Comparison of ENCODE assay signal across 8 mouse cellular contexts in the genomic region with DNA sequence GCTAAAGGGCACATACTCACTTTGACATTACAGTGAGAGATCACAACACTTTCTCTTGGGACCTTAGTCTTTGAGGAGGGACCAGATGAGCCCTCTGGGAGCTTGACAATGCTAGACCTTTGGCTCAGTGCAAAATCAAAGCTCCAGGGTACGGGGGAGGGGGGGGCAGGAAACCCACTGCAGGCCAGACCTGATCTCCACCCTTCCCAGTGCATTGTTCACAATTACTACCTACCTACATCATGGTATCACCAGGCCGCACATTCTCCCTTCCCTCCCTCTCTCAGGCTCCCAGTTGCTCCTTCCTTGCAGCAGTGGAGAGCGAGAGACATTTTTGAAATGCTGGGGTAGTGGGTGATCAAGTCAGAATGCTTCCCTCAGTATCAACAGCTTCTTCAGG. TPM values are rescaled to one million over a fixed set of nuclear protein-coding genes. Genes with fewer than 3 reads are reported as not detected.
A peak's percentile ranks its signal among the peaks of the same experiment; 100 is the strongest.
DNase-seq lines count a peak whose midpoint lies in the region; ATAC-seq and TF ChIP-seq lines count a peak whose summit lies in the region.
"Had no signal": no experiment of that assay in that cellular context is flagged by ENCODE, and none has a peak within 500 bp of the region (broad histone marks: within the 10 kb centered on the region; RNA-seq: fewer than 3 reads in every experiment).

No protein-coding gene starts in this region.

- peaks cover 7% of the 10 kb centered on the region for H3K27me3 ChIP-seq in neural tube, embryonic 12.5 days (replicated peaks)
- H3K27me3 ChIP-seq in heart, embryonic 14.5 days (ENCODE audit: control insufficient read depth, insufficient read depth, low read length): no peaks in the 10 kb centered on the region
- H3K27me3 ChIP-seq in limb, embryonic 14.5 days (ENCODE audit: control insufficient read depth, insufficient read depth, low read length): no peaks in the 10 kb centered on the region
- no peaks in the 10 kb centered on the region for H3K27me3 ChIP-seq in stomach, embryonic 16.5 days (ENCODE audit: control insufficient read depth, insufficient read depth, low read length)
- H3K27me3 ChIP-seq: liver, embryonic 15.5 days had no signal

- H3K9me3 ChIP-seq in neural tube, embryonic 12.5 days: no peaks in the 10 kb centered on the region
- H3K9me3 ChIP-seq in heart, embryonic 14.5 days (ENCODE audit: control insufficient read depth, low read length): no peaks in the 10 kb centered on the region
- H3K9me3 ChIP-seq in limb, embryonic 14.5 days (ENCODE audit: control insufficient read depth, low read length): no peaks in the 10 kb centered on the region
- H3K9me3 ChIP-seq in stomach, embryonic 16.5 days (replicated peaks; ENCODE audit: control insufficient read depth, low read length): no peaks in the 10 kb centered on the region
- H3K9me3 ChIP-seq: liver, embryonic 15.5 days had no signal

- 88% methylated on average over 3 of the region's 3 CpGs for WGBS in neural tube, embryonic 12.5 days
- 44% methylated on average over 3 of the region's 3 CpGs for WGBS in heart, embryonic 14.5 days
- WGBS in limb, embryonic 14.5 days: 83% methylated on average over 3 of the region's 3 CpGs
- WGBS in stomach, embryonic 16.5 days: 86% methylated on average over 3 of the region's 3 CpGs

- DNase-seq in neural tube, embryonic 10.5 days (ENCODE audit: extremely low spot score, low spot score): no peak
- DNase-seq in limb, embryonic 14.5 days (ENCODE audit: low spot score): no peak
- no peak for DNase-seq in spleen, postnatal 14 days (ENCODE audit: low spot score in 2 of 2)
- DNase-seq in embryo, embryonic 9.5 days (ENCODE audit: extremely low spot score): no peak

- H3K27ac ChIP-seq in neural tube, embryonic 12.5 days: no peak overlapping the region
- H3K27ac ChIP-seq in heart, embryonic 14.5 days (replicated peaks in 1 of 2; ENCODE audit: control insufficient read depth in 1 of 2, insufficient read depth in 1 of 2, low read depth in 2 of 2, low read length in 2 of 2): peak overlapping the region; percentile 54 to 98
- no peak overlapping the region for H3K27ac ChIP-seq in limb, embryonic 14.5 days (replicated peaks; ENCODE audit: low read depth, low read length)
- no peak overlapping the region for H3K27ac ChIP-seq in stomach, embryonic 16.5 days (ENCODE audit: low read length)
- H3K27ac ChIP-seq: liver, embryonic 15.5 days had no signal

- peaks cover 15% of the 10 kb centered on the region for H3K4me1 ChIP-seq in neural tube, embryonic 12.5 days
- peaks cover 15 to 41% of the 10 kb centered on the region in 2 experiments for H3K4me1 ChIP-seq in heart, embryonic 14.5 days (ENCODE audit: control insufficient read depth in 2 of 2, insufficient read depth in 2 of 2, low read length in 2 of 2)
- H3K4me1 ChIP-seq in limb, embryonic 14.5 days (ENCODE audit: control insufficient read depth, insufficient read depth, low read length): peaks cover 13% of the 10 kb centered on the region
- peaks cover 9% of the 10 kb centered on the region; the same call in 1 of the 2 replicates for H3K4me1 ChIP-seq in stomach, embryonic 16.5 days (ENCODE audit: control insufficient read depth, insufficient read depth, low read length)

- H3K4me3 ChIP-seq in neural tube, embryonic 12.5 days: no peak overlapping the region
- peak overlapping the region; percentile 63 to 65 for H3K4me3 ChIP-seq in heart, embryonic 14.5 days (ENCODE audit: control insufficient read depth in 1 of 2, insufficient read depth in 1 of 2, low read depth in 1 of 2, low read length in 2 of 2)
- no peak overlapping the region for H3K4me3 ChIP-seq in limb, embryonic 14.5 days (replicated peaks; ENCODE audit: low read length)
- H3K4me3 ChIP-seq in stomach, embryonic 16.5 days (replicated peaks; ENCODE audit: low read length): no peak overlapping the region
- H3K4me3 ChIP-seq: liver, embryonic 15.5 days had no signal

- TF ChIP-seq POLR2A in limb, embryonic 14.5 days (IDR thresholded peaks at IDR 0.05; ENCODE audit: borderline replicate concordance, extremely low read depth, insufficient read depth, insufficient read length): no peak

- H3K4me2 ChIP-seq in neural tube, embryonic 12.5 days (replicated peaks): peak overlapping the region; percentile 14
- peak overlapping the region; percentile 66 for H3K4me2 ChIP-seq in heart, embryonic 14.5 days (ENCODE audit: low read length)
- peak overlapping the region; percentile 18; the same call in 1 of the 2 replicates for H3K4me2 ChIP-seq in limb, embryonic 14.5 days (replicated peaks; ENCODE audit: low read depth, low read length, severe bottlenecking)
- H3K4me2 ChIP-seq in stomach, embryonic 16.5 days (ENCODE audit: low read depth, low read length): peak overlapping the region; percentile 88; the same call in 1 of the 2 replicates
- H3K4me2 ChIP-seq: liver, embryonic 15.5 days had no signal

- ATAC-seq in neural tube, embryonic 12.5 days (ENCODE audit: low FRiP score, low read depth): no peak
- ATAC-seq in heart, embryonic 14.5 days (ENCODE audit: insufficient number of reproducible peaks, insufficient read depth, low FRiP score, low read depth): no peak
- no peak for ATAC-seq in limb, embryonic 14.5 days (ENCODE audit: low FRiP score, low read depth)
- ATAC-seq in stomach, embryonic 16.5 days (ENCODE audit: insufficient read depth, low FRiP score): no peak

- no peak overlapping the region for H3K9ac ChIP-seq in neural tube, embryonic 12.5 days
- peak overlapping the region; percentile 90 for H3K9ac ChIP-seq in heart, embryonic 14.5 days (ENCODE audit: low read length)
- no peak overlapping the region for H3K9ac ChIP-seq in limb, embryonic 14.5 days (ENCODE audit: low read depth, low read length, severe bottlenecking)
- no peak overlapping the region for H3K9ac ChIP-seq in stomach, embryonic 16.5 days (ENCODE audit: low read length)
- H3K9ac ChIP-seq: liver, embryonic 15.5 days had no signal

- H3K36me3 ChIP-seq in neural tube, embryonic 12.5 days: peaks cover 4% of the 10 kb centered on the region
- H3K36me3 ChIP-seq in heart, embryonic 14.5 days (ENCODE audit: control insufficient read depth, insufficient read depth, low read length): peaks cover 57% of the 10 kb centered on the region
- peaks cover 7% of the 10 kb centered on the region; the same call in 1 of the 2 replicates for H3K36me3 ChIP-seq in limb, embryonic 14.5 days (ENCODE audit: control insufficient read depth, insufficient read depth, low read length)
- no peaks in the 10 kb centered on the region for H3K36me3 ChIP-seq in stomach, embryonic 16.5 days (ENCODE audit: control insufficient read depth, insufficient read depth, low read length)

RNA-seq across cellular contexts. Expression of gene S1pr1, which starts 3.5 kb away (rescaled TPM):
- 18.8 and 18.9 TPM in 2 replicates for polyA plus RNA-seq in neural tube, embryonic 12.5 days (2016; fragmentation: Nextera tagmentation; extraction: Ambion mirVana)
- 74.7 and 79.5 TPM in 2 replicates for polyA plus RNA-seq in heart, embryonic 14.5 days (2014; fragmentation: Nextera tagmentation; extraction: Ambion mirVana)
- polyA plus RNA-seq in limb, embryonic 14.5 days (2012; rRNA removed): 20.5 and 24.6 TPM in 2 replicates
- polyA plus RNA-seq in limb, embryonic 14.5 days (2014; fragmentation: Nextera tagmentation; extraction: Ambion mirVana): 18.5 and 22.0 TPM in 2 replicates
- 17.3 and 18.8 TPM in 2 replicates for polyA plus RNA-seq in stomach, embryonic 16.5 days (2015; fragmentation: Nextera tagmentation; extraction: Ambion mirVana)

Comparison
In these comparisons a context has a peak if more than half of its experiments do, and no peak if none do; other contexts are left out.
1. H3K27ac ChIP-seq: peak in heart, embryonic 14.5 days (2 of 2); none in neural tube, embryonic 12.5 days (single experiment), limb, embryonic 14.5 days (single experiment) and stomach, embryonic 16.5 days (single experiment).
2. H3K4me2 ChIP-seq: peak in every context shown above with its lines; median percentile 88 in stomach, embryonic 16.5 days; 66 in heart, embryonic 14.5 days; 18 in limb, embryonic 14.5 days; 14 in neural tube, embryonic 12.5 days.
3. H3K4me3 ChIP-seq: peak in heart, embryonic 14.5 days (2 of 2); none in neural tube, embryonic 12.5 days (single experiment), limb, embryonic 14.5 days (single experiment) and stomach, embryonic 16.5 days (single experiment).